Mouse (Mus musculus) ES-Bruce4 (cell line): ENCODE results near the gene Agap1. TPM values are rescaled to one million over a fixed set of nuclear protein-coding genes. Genes with fewer than 3 reads are reported as not detected.

Experiments used
- H3K27ac ChIP-seq: 2 replicates; pipeline ENCODE4 v1.5.1; 2012; ENCODE audit warnings: low read length, inconsistent platforms; ENCODE audit not compliant: insufficient read depth
- H3K27me3 ChIP-seq: 2 replicates; pipeline ENCODE4 v1.6.1; 2012; ENCODE audit warnings: mild to moderate bottlenecking, low read length, inconsistent platforms; ENCODE audit not compliant: control insufficient read depth, poor library complexity, insufficient read depth, severe bottlenecking
- H3K36me3 ChIP-seq: 2 replicates; pipeline ENCODE4 v1.6.1; 2012; ENCODE audit warnings: inconsistent platforms, mild to moderate bottlenecking, low read length, moderate library complexity; ENCODE audit not compliant: control insufficient read depth, poor library complexity, insufficient read depth, severe bottlenecking
- H3K4me1 ChIP-seq: one replicate; pipeline ENCODE4 v1.8.1; 2011; ENCODE audit warnings: low read length; ENCODE audit not compliant: control insufficient read depth, insufficient read depth
- H3K4me3 ChIP-seq: 2 replicates; pipeline ENCODE4 v1.5.1; 2011; ENCODE audit warnings: low read depth, mild to moderate bottlenecking, low read length
- H3K9ac ChIP-seq: 2 replicates; pipeline ENCODE4 v1.6.1; 2012; ENCODE audit warnings: low read depth, mild to moderate bottlenecking, inconsistent platforms; ENCODE audit not compliant: poor library complexity, severe bottlenecking
- H3K9me3 ChIP-seq: replicated peaks from 2 replicates; pipeline ENCODE4 v1.6.1; 2012; ENCODE audit warnings: mild to moderate bottlenecking, low read length, inconsistent platforms; ENCODE audit not compliant: control insufficient read depth, poor library complexity, insufficient read depth, severe bottlenecking
- CTCF ChIP-seq: IDR thresholded peaks from one replicate; pipeline ENCODE4 v1.8.1; 2011; ENCODE audit warnings: low read depth, low read length
- EP300 ChIP-seq: IDR thresholded peaks from 2 replicates; pipeline ENCODE4 v1.6.1; 2011; ENCODE audit warnings: low read depth, low read length; ENCODE audit not compliant: insufficient read depth
- POLR2A ChIP-seq: IDR thresholded peaks from one replicate; pipeline ENCODE4 v1.8.1; 2011; ENCODE audit warnings: low read length; ENCODE audit not compliant: insufficient read depth
- polyA plus RNA-seq: library from polyadenylated mRNA; stranded (reverse); fragments of >200 nt; gene quantifications from 2 replicates; pipeline ENCODE4 v1.2.4, GENCODE M21; 2011; ENCODE audit warnings: low read depth; ENCODE audit not compliant: missing spikeins, insufficient read depth, insufficient read length

The Agap1 gene
- polyA plus RNA-seq, 1 experiment, result 31.0 TPM

DNA sequence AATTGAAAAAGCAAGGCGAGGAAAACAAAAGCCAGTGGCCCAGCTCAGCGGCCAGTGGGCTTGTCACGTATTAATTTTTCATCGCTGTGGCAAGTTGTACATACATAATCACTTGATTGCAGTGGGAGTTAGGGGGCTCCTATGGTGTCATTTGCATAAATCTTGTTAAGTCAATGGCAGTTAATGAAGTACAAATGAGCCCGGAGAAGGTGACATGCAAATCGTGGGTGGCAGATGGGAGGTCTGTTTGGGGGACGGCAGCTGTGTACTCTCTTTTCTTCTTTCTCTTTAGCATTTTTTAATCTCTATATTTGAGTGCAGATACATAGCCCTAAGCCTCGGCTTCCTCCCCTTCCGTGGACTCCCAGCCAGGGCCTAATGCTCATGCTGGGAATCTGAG, 220.1 kb downstream of the Agap1 start:
- H3K9me3 ChIP-seq, result no peaks in the 10 kb centered on the region
- no peaks in the 10 kb centered on the region for H3K27me3 ChIP-seq
- H3K36me3 ChIP-seq, result no peaks in the 10 kb centered on the region
- no peak overlapping the region for H3K27ac ChIP-seq
- no peaks in the 10 kb centered on the region for H3K4me1 ChIP-seq
- TF ChIP-seq EP300 (no peak), CTCF (no peak), POLR2A (no peak)
- H3K9ac ChIP-seq, result no peak overlapping the region
- H3K4me3 ChIP-seq, result no peak overlapping the region

DNA sequence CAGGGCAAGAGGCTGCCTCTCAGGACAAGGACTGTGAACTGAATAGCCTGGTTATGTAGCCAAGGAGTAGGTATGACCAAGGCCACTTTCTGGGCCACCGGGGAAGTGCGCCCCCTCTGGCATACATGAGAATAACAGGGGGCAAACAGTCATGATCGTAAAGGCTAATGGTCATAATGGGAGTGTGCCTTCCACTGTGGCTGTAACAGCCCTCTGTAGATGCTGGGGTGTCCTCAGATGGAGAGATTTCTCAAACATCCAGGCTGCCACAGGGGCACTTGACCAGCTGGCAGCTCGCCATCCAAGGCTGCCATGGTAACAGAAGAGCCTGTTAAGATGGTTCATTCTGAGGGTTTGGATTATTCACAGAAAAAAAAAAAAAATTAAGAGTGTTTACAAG, 221.8 kb downstream of the Agap1 start:
- no peaks in the 10 kb centered on the region for H3K9me3 ChIP-seq
- H3K27me3 ChIP-seq, result no peaks in the 10 kb centered on the region
- no peaks in the 10 kb centered on the region for H3K36me3 ChIP-seq
- H3K4me3 ChIP-seq, result no peak overlapping the region
- H3K27ac ChIP-seq, result no peak overlapping the region
- no peaks in the 10 kb centered on the region for H3K4me1 ChIP-seq
- no peak overlapping the region for H3K9ac ChIP-seq
- peak; percentile 66 for TF ChIP-seq CTCF
- no peak for TF ChIP-seq EP300

DNA sequence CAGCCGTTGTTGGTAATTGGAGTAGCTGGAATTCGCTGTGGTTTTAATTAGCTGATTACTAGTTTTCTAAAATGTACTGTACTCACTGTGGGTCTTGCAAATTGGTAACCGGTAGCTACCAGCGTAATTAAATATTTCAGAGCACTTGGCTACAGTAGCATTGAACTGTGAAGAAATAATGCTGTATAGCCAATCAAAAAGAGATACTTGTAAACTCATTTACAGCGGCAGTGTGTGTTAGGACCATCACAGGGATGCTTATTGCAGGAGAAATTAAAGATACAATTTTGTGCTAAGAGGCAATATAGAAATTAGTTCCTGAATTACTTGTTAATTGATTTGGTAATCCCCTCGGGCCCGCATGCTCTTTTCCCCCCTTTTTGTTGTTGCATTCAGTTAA, 226.1 kb downstream of the Agap1 start:
- H3K36me3 ChIP-seq, result no peaks in the 10 kb centered on the region; the same call in 1 of the 2 replicates

DNA sequence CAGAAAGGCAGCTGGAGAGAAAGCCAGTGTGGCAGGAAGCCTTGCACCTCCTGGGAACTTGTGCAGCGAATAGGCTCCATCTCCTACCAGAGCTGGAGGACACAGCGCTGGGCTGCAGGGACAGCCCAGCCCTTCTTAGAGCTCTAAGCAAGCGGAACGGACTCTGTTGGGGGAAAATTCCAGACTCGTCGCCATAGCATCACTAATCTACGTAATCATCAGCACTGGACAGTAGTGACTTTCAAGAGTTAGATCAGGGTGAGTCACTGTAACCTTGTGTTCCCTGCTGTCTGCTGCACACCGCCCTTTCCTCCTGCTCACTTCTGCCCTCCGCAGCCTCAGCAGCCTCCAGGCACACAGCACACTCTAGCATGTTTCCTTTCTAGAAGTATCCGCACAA, 234.3 kb downstream of the Agap1 start:
- H3K36me3 ChIP-seq, result no peaks in the 10 kb centered on the region; the same call in 1 of the 2 replicates
- no peaks in the 10 kb centered on the region for H3K27me3 ChIP-seq
- H3K9me3 ChIP-seq, result no peaks in the 10 kb centered on the region
- peaks cover 2% of the 10 kb centered on the region for H3K4me1 ChIP-seq
- H3K4me3 ChIP-seq, result no peak overlapping the region
- no peak overlapping the region for H3K27ac ChIP-seq
- H3K9ac ChIP-seq, result no peak overlapping the region
- TF ChIP-seq EP300, result no peak
- TF ChIP-seq CTCF, result no peak
- no peak for TF ChIP-seq POLR2A

More for the DNA sequence above, 226.1 kb downstream of the Agap1 start:
- Histone ChIP-seq H3K9ac (no peak overlapping the region), H3K9me3 (no peaks in the 10 kb centered on the region), H3K27me3 (no peaks in the 10 kb centered on the region), H3K4me1 (no peaks in the 10 kb centered on the region), H3K27ac (no peak overlapping the region), H3K4me3 (no peak overlapping the region)
- TF ChIP-seq POLR2A (no peak), CTCF (no peak), EP300 (no peak)

DNA sequence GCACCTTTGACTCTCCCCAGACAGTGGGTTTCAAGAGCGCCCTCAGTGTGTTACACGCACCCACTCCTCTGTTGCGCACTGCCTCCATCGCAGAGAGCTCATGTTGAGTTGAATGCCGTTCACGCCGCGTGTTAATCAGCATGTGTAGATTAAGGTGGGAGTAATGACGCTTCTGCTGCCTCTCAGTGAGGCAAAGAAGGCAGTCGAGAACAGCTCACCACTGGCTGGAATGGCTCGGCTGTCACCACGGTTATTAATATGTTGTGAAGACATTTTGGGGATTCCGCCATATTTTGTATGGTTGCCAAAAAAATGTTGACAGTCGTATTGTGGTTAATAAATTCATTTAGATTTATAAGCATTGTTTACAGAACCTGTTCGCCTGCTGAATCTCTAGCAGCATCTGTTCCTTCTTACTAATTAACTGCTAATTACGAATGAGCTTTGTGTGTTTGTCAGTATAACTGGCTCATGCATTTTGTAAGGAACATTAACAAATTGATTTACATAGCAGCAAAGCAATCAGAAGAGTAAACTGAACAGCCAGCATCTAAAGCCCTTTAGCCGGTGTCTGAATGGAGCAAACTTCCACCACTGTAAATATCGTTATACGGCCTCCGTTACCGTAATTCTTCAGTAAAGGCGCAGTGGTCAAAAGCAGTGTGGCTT, 235.1 kb downstream of the Agap1 start:
- H3K27ac ChIP-seq, result no peak overlapping the region
- no peaks in the 10 kb centered on the region for H3K27me3 ChIP-seq
- H3K4me1 ChIP-seq, result peaks cover 2% of the 10 kb centered on the region
- H3K9me3 ChIP-seq, result no peaks in the 10 kb centered on the region
- TF ChIP-seq EP300 (no peak), CTCF (no peak), POLR2A (no peak)
- no peak overlapping the region for H3K4me3 ChIP-seq
- H3K36me3 ChIP-seq, result no peaks in the 10 kb centered on the region; the same call in 1 of the 2 replicates
- H3K9ac ChIP-seq, result no peak overlapping the region

DNA sequence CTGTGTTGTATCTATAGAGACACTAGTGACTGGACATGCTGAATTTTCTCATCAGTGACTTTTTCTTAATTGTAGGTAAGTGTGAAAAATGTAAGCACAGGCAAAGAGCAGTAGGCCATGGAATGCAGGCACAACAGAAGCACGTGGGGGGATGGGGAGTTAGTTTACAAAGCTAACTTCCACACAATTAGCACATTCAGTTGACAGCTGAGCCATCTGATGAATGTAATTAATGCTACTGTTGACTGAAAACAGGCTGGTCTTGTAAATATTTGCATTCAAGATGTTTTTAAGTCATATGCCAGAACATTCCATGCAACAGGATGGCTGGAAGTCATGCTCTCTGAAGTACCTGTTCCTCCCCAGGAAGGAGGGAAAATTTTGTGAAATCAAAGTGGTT, 236.5 kb downstream of the Agap1 start:
- H3K4me3 ChIP-seq, result no peak overlapping the region
- TF ChIP-seq EP300 (no peak), CTCF (no peak), POLR2A (no peak)
- H3K27me3 ChIP-seq, result no peaks in the 10 kb centered on the region
- H3K36me3 ChIP-seq, result no peaks in the 10 kb centered on the region
- H3K9ac ChIP-seq, result no peak overlapping the region
- no peaks in the 10 kb centered on the region for H3K9me3 ChIP-seq
- no peak overlapping the region for H3K27ac ChIP-seq
- peaks cover 2% of the 10 kb centered on the region for H3K4me1 ChIP-seq
